Mouse (Mus musculus) brain, embryonic 14.5 days (tissue): ENCODE results near the gene Abca12.

Experiments used
- CTCF ChIP-seq: fragments of 200-500 bp; IDR thresholded peaks from 2 replicates; pipeline ENCODE4 v1.5.1; 2012; ENCODE audit warnings: inconsistent platforms, mild to moderate bottlenecking, moderate library complexity, borderline replicate concordance; ENCODE audit not compliant: insufficient read depth, insufficient read length; ENCODE audit errors: extremely low read depth
- POLR2A ChIP-seq: fragments of 200-500 bp; IDR thresholded peaks from 2 replicates; pipeline ENCODE4 v1.6.1; 2012; ENCODE audit warnings: mild to moderate bottlenecking, inconsistent platforms, borderline replicate concordance; ENCODE audit not compliant: poor library complexity, insufficient read depth, insufficient read length, severe bottlenecking; ENCODE audit errors: extremely low read depth

DNA sequence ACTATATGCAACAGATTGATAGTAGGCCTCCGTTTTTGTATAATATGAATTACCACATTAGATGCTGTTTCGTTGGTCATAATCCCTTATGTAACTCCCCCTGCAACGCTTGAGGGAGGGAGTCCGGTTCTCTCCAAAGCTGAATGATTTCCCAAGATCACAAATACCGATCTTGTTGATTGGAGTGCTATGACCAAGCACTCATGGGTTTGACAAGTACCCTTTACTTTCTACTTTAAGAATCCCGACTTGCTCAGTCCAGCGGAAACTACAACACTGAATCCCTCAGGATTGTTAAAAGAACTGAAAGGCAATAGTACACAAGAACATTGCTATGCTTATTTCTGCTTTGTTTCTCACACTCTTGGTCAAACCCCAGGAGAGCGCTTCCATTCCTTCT, 28.1 kb downstream of the Abca12 start:
- TF ChIP-seq CTCF: no peak
- TF ChIP-seq POLR2A: no peak
